Mouse (Mus musculus) cerebellum, adult 11-12 months (tissue): ENCODE data around the gene Pnkp.

Experiments
- DNase-seq: peaks from one replicate; pipeline ENCODE4 v3.0.0; 2022

Pnkp gene

GRCm38 (mm10) chr7:44853596-44854355 lies 3.2 kb upstream of the Pnkp start:
- peak; percentile 75 for DNase-seq

GRCm38 (mm10) chr7:44854356-44855031 lies 2.4 kb upstream of the Pnkp start:
- peak; percentile 84 for DNase-seq

- no peak for DNase-seq
Observed at GRCm38 (mm10) chr7:44855036-44855435, 1.9 kb upstream of the Pnkp start.

- DNase-seq: peak; percentile 50
Observed at GRCm38 (mm10) chr7:44856265-44856916, 548 bp upstream of the Pnkp start.

GRCm38 (mm10) chr7:44857905-44858304 lies 966 bp downstream of the Pnkp start:
- DNase-seq: peak; percentile 72

GRCm38 (mm10) chr7:44859896-44860295 lies 3.0 kb downstream of the Pnkp start:
- DNase-seq: peak; percentile 59

- DNase-seq: peak; percentile 68
Observed at GRCm38 (mm10) chr7:44860576-44861428, 3.9 kb downstream of the Pnkp start.

- peak; percentile 64 for DNase-seq
Observed at GRCm38 (mm10) chr7:44861429-44861816, 4.5 kb downstream of the Pnkp start.

- DNase-seq: no peak
Observed at GRCm38 (mm10) chr7:44862434-44862833, 5.5 kb downstream of the Pnkp start.

- peak; percentile 52 for DNase-seq
Observed at GRCm38 (mm10) chr7:44863210-44863609, 6.3 kb downstream of the Pnkp start.

- no peak for DNase-seq
Observed at GRCm38 (mm10) chr7:44863982-44864494, 7.1 kb downstream of the Pnkp start.

GRCm38 (mm10) chr7:44864595-44865542 lies 7.9 kb downstream of the Pnkp start:
- peak; percentile 69 for DNase-seq

GRCm38 (mm10) chr7:44866276-44867009 lies 9.5 kb downstream of the Pnkp start:
- peak; percentile 75 for DNase-seq

- peak; percentile 69 for DNase-seq
Observed at GRCm38 (mm10) chr7:44867010-44867702, 10.2 kb downstream of the Pnkp start.

GRCm38 (mm10) chr7:44867802-44868201 lies 10.9 kb downstream of the Pnkp start:
- DNase-seq: peak; percentile 52

- peak; percentile 59 for DNase-seq
Observed at GRCm38 (mm10) chr7:44868465-44868864, 11.5 kb downstream of the Pnkp start.

GRCm38 (mm10) chr7:44868919-44869696 lies 12.2 kb downstream of the Pnkp start:
- peak; percentile 81 for DNase-seq

GRCm38 (mm10) chr7:44869697-44870528 lies 13.0 kb downstream of the Pnkp start, which contains the start of gene Ptov1:
Ptov1 (minus strand) TSS chr7:44869788.
- peak; percentile 99 for DNase-seq
